In the genomic region with DNA sequence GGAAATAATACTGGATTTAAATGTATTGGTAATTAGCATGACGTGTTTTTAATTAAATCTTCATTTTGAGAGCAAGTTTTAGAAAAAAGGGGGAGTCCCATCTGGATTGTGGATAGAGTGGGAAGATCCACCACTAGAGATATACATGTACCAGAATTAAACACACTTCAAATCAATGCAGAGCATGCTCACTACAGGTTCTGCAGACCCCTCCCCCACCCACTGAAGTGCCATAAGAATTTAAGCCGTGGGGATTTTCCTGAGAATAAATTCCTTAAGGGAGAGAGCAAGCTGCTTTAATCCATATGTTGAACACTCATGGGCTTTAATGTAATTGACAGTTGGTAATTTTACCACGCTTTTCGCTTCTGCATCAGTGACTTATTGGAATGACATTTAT, we compare ENCODE assay signal across 32 mouse cellular contexts.
DNase-seq lines count a peak whose midpoint lies in the region; ATAC-seq and TF ChIP-seq lines count a peak whose summit lies in the region.
"Had no signal": no experiment of that assay in that cellular context is flagged by ENCODE, and none has a peak within 500 bp of the region (broad histone marks: within the 10 kb centered on the region; RNA-seq: fewer than 3 reads in every experiment).

No protein-coding gene starts in this region.

- no peak overlapping the region for H3K27ac ChIP-seq in forebrain, postnatal 0 days (ENCODE audit: low read depth, low read length)
- no peak overlapping the region for H3K27ac ChIP-seq in forebrain, embryonic 11.5 days (ENCODE audit: low read depth, low read length)
- no peak overlapping the region for H3K27ac ChIP-seq in embryonic facial prominence, embryonic 14.5 days (replicated peaks; ENCODE audit: low read depth, low read length)
- H3K27ac ChIP-seq: embryonic facial prominence, embryonic 12.5 days; forebrain, embryonic 13.5 days; gastrocnemius, adult 2 months; heart, embryonic 13.5 days; kidney, embryonic 15.5 days; layer of hippocampus, adult 2 months; limb, embryonic 12.5 days; liver, embryonic 15.5 days; lung, embryonic 15.5 days; midbrain, embryonic 12.5 days; neural tube, embryonic 13.5 days; stomach, postnatal 0 days had no signal

- WGBS in forebrain, postnatal 0 days: 49% methylated on average over 4 of the region's 4 CpGs
- 78% methylated on average over 4 of the region's 4 CpGs for WGBS in forebrain, embryonic 11.5 days
- 39% methylated on average over 4 of the region's 4 CpGs for WGBS in embryonic facial prominence, embryonic 14.5 days

- H3K9ac ChIP-seq in forebrain, postnatal 0 days: no peak overlapping the region
- no peak overlapping the region for H3K9ac ChIP-seq in forebrain, embryonic 11.5 days (ENCODE audit: low read length)
- H3K9ac ChIP-seq in embryonic facial prominence, embryonic 14.5 days (ENCODE audit: low read depth, low read length): no peak overlapping the region
- H3K9ac ChIP-seq: embryonic facial prominence, embryonic 12.5 days; forebrain, embryonic 13.5 days; heart, embryonic 13.5 days; kidney, embryonic 15.5 days; limb, embryonic 12.5 days; liver, embryonic 15.5 days; lung, embryonic 15.5 days; midbrain, embryonic 12.5 days; neural tube, embryonic 13.5 days had no signal

- no peak for TF ChIP-seq POLR2A in brain, embryonic 14.5 days (IDR thresholded peaks at IDR 0.05; ENCODE audit: borderline replicate concordance, extremely low read depth, insufficient read depth, insufficient read length, poor library complexity, severe bottlenecking)

- peak; percentile 46 for DNase-seq in forebrain, postnatal 0 days
- DNase-seq in forebrain, embryonic 11.5 days (ENCODE audit: low spot score): no peak
- peak; percentile 6 to 16 for DNase-seq in left cerebral cortex, postnatal 14 days (ENCODE audit: low spot score in 2 of 2)
- no peak for DNase-seq in left cerebral cortex, adult 9 months (ENCODE audit: low spot score in 2 of 2)
- DNase-seq in brain, embryonic 14.5 days (ENCODE audit: low read depth): peak; percentile 81
- peak; percentile 35 for DNase-seq in embryonic facial prominence, embryonic 14.5 days (ENCODE audit: low spot score)
- DNase-seq in thymus, postnatal 0 days (ENCODE audit: low spot score): no peak
- DNase-seq: adrenal gland, postnatal 25 days; B cell, adult 2 months; cerebellum, adult 18-20 months; cerebellum, postnatal 10 days; gastrocnemius, adult 2 months; gastrocnemius, postnatal 36 days; heart, postnatal 10 days; kidney, adult 18-20 months; kidney, postnatal 25 days; lung, postnatal 36 days; spleen, adult 18-20 months; thymus, adult 18-20 months; thymus, postnatal 36 days had no signal

- no peaks in the 10 kb centered on the region for H3K27me3 ChIP-seq in forebrain, postnatal 0 days (ENCODE audit: insufficient read depth, low read length)
- H3K27me3 ChIP-seq in forebrain, embryonic 11.5 days (ENCODE audit: control insufficient read depth, insufficient read depth, low read length): no peaks in the 10 kb centered on the region
- H3K27me3 ChIP-seq in embryonic facial prominence, embryonic 14.5 days (replicated peaks; ENCODE audit: control insufficient read depth, insufficient read depth, low read length): no peaks in the 10 kb centered on the region
- H3K27me3 ChIP-seq: embryonic facial prominence, embryonic 12.5 days; forebrain, embryonic 13.5 days; heart, embryonic 13.5 days; kidney, embryonic 15.5 days; limb, embryonic 12.5 days; liver, embryonic 15.5 days; lung, embryonic 15.5 days; midbrain, embryonic 12.5 days; neural tube, embryonic 13.5 days had no signal

- intact Hi-C loops in left cerebral cortex, postnatal 14 days (cut with DNase I): no loop called here

- no peaks in the 10 kb centered on the region for H3K4me1 ChIP-seq in forebrain, postnatal 0 days (ENCODE audit: insufficient read depth)
- H3K4me1 ChIP-seq in forebrain, embryonic 11.5 days (replicated peaks; ENCODE audit: control insufficient read depth, insufficient read depth, low read length): no peaks in the 10 kb centered on the region
- no peaks in the 10 kb centered on the region for H3K4me1 ChIP-seq in embryonic facial prominence, embryonic 14.5 days (ENCODE audit: control insufficient read depth, insufficient read depth, low read length)
- H3K4me1 ChIP-seq: forebrain, embryonic 13.5 days; heart, embryonic 13.5 days; kidney, embryonic 15.5 days; liver, embryonic 15.5 days; lung, embryonic 15.5 days; midbrain, embryonic 12.5 days had no signal

- H3K4me3 ChIP-seq in forebrain, postnatal 0 days (ENCODE audit: low read depth, low read length): no peak overlapping the region
- no peak overlapping the region for H3K4me3 ChIP-seq in forebrain, embryonic 11.5 days (ENCODE audit: low read depth, low read length)
- H3K4me3 ChIP-seq in embryonic facial prominence, embryonic 14.5 days (ENCODE audit: low read depth, low read length): no peak overlapping the region
- H3K4me3 ChIP-seq: embryonic facial prominence, embryonic 12.5 days; forebrain, embryonic 13.5 days; gastrocnemius, adult 2 months; heart, embryonic 13.5 days; kidney, embryonic 15.5 days; layer of hippocampus, adult 2 months; limb, embryonic 12.5 days; liver, embryonic 15.5 days; lung, embryonic 15.5 days; midbrain, embryonic 12.5 days; neural tube, embryonic 13.5 days had no signal

- peak; percentile 25; the same call in 1 of the 2 replicates for ATAC-seq in forebrain, postnatal 0 days
- no peak for ATAC-seq in forebrain, embryonic 11.5 days (replicated peaks; ENCODE audit: low FRiP score)
- no peak for ATAC-seq in embryonic facial prominence, embryonic 14.5 days (ENCODE audit: low read depth)
- ATAC-seq: forebrain, embryonic 13.5 days; hindbrain, embryonic 16.5 days had no signal

- no peak overlapping the region for H3K4me2 ChIP-seq in forebrain, postnatal 0 days (ENCODE audit: low read depth)
- no peak overlapping the region for H3K4me2 ChIP-seq in forebrain, embryonic 11.5 days (ENCODE audit: low read depth, low read length, severe bottlenecking)
- H3K4me2 ChIP-seq in embryonic facial prominence, embryonic 14.5 days (ENCODE audit: low read depth, low read length): no peak overlapping the region
- H3K4me2 ChIP-seq: embryonic facial prominence, embryonic 12.5 days; forebrain, embryonic 13.5 days; heart, embryonic 13.5 days; kidney, embryonic 15.5 days; limb, embryonic 12.5 days; liver, embryonic 15.5 days; lung, embryonic 15.5 days; midbrain, embryonic 12.5 days; neural tube, embryonic 13.5 days had no signal

- no peaks in the 10 kb centered on the region for H3K36me3 ChIP-seq in forebrain, postnatal 0 days (ENCODE audit: insufficient read depth)
- no peaks in the 10 kb centered on the region for H3K36me3 ChIP-seq in forebrain, embryonic 11.5 days (ENCODE audit: control insufficient read depth, insufficient read depth, low read length)
- no peaks in the 10 kb centered on the region for H3K36me3 ChIP-seq in embryonic facial prominence, embryonic 14.5 days (ENCODE audit: control insufficient read depth, insufficient read depth, low read length)
- H3K36me3 ChIP-seq: embryonic facial prominence, embryonic 12.5 days; heart, embryonic 13.5 days; kidney, embryonic 15.5 days; limb, embryonic 12.5 days; liver, embryonic 15.5 days; lung, embryonic 15.5 days; midbrain, embryonic 12.5 days; neural tube, embryonic 13.5 days had no signal

- no peaks in the 10 kb centered on the region for H3K9me3 ChIP-seq in forebrain, postnatal 0 days (ENCODE audit: low read length)
- H3K9me3 ChIP-seq in forebrain, embryonic 11.5 days (ENCODE audit: control insufficient read depth, low read length): no peaks in the 10 kb centered on the region
- no peaks in the 10 kb centered on the region for H3K9me3 ChIP-seq in embryonic facial prominence, embryonic 14.5 days (ENCODE audit: control insufficient read depth, low read length)
- H3K9me3 ChIP-seq: embryonic facial prominence, embryonic 12.5 days; forebrain, embryonic 13.5 days; heart, embryonic 13.5 days; kidney, embryonic 15.5 days; limb, embryonic 12.5 days; liver, embryonic 15.5 days; lung, embryonic 15.5 days; midbrain, embryonic 12.5 days; neural tube, embryonic 13.5 days had no signal

- no peak for TF ChIP-seq CTCF in forebrain, postnatal 0 days (IDR thresholded peaks at IDR 0.05; ENCODE audit: low read depth)
- TF ChIP-seq CTCF in brain, embryonic 14.5 days (IDR thresholded peaks at IDR 0.05; ENCODE audit: borderline replicate concordance, extremely low read depth, insufficient read depth, insufficient read length): no peak

Comparison
In these comparisons a context has a peak if more than half of its experiments do, and no peak if none do; other contexts are left out.
1. DNase-seq: peak in forebrain, postnatal 0 days (single experiment), left cerebral cortex, postnatal 14 days (2 of 2), brain, embryonic 14.5 days (single experiment) and embryonic facial prominence, embryonic 14.5 days (single experiment); none in forebrain, embryonic 11.5 days (single experiment), left cerebral cortex, adult 9 months (0 of 2) and thymus, postnatal 0 days (single experiment).